30 mouse cellular contexts compared by ENCODE assay signal in genomic region chr11:83533192-83533591, GRCm38 (mm10). TPM values are rescaled to one million over a fixed set of nuclear protein-coding genes. Genes with fewer than 3 reads are reported as not detected.
"Had no signal": no experiment of that assay in that cellular context is flagged by ENCODE, and none has a peak within 500 bp of the region (broad histone marks: within the 10 kb centered on the region; RNA-seq: fewer than 3 reads in every experiment).

No protein-coding gene starts in this region.

- H3K27ac ChIP-seq: kidney, embryonic 15.5 days; left cerebral cortex, adult 2 months; limb, embryonic 12.5 days; limb, embryonic 15.5 days; liver, embryonic 13.5 days; midbrain, embryonic 10.5 days; midbrain, embryonic 13.5 days; neural tube, embryonic 12.5 days; neural tube, embryonic 15.5 days had no signal

- H3K27me3 ChIP-seq: kidney, embryonic 15.5 days; limb, embryonic 12.5 days; limb, embryonic 15.5 days; liver, embryonic 13.5 days; midbrain, embryonic 13.5 days; neural tube, embryonic 12.5 days; neural tube, embryonic 15.5 days had no signal

- H3K36me3 ChIP-seq: kidney, embryonic 15.5 days; limb, embryonic 12.5 days; limb, embryonic 15.5 days; liver, embryonic 13.5 days; midbrain, embryonic 10.5 days; midbrain, embryonic 13.5 days; neural tube, embryonic 12.5 days; neural tube, embryonic 15.5 days had no signal

- H3K9me3 ChIP-seq: kidney, embryonic 15.5 days; limb, embryonic 12.5 days; limb, embryonic 15.5 days; liver, embryonic 13.5 days; megakaryocyte, embryonic 14.5 days; midbrain, embryonic 10.5 days; midbrain, embryonic 13.5 days; neural tube, embryonic 12.5 days; neural tube, embryonic 15.5 days had no signal

- ATAC-seq: midbrain, embryonic 13.5 days had no signal

- H3K4me2 ChIP-seq: kidney, embryonic 15.5 days; limb, embryonic 12.5 days; limb, embryonic 15.5 days; liver, embryonic 13.5 days; midbrain, embryonic 13.5 days; neural tube, embryonic 12.5 days; neural tube, embryonic 15.5 days had no signal

- H3K4me1 ChIP-seq: midbrain, embryonic 10.5 days; midbrain, embryonic 13.5 days; neural tube, embryonic 12.5 days had no signal

- DNase-seq: kidney, adult 11 months; kidney, adult 8-10 months; kidney, postnatal 10 days; kidney, postnatal 36 days; layer of hippocampus, postnatal 36 days; liver, embryonic 13.5 days; lung, adult 2 months; lung, postnatal 14 days; lung, postnatal 4 days; right cerebral cortex, adult 18-20 months; right cerebral cortex, postnatal 25 days; thymus, adult 18-20 months; thymus, postnatal 36 days had no signal

- H3K9ac ChIP-seq: kidney, embryonic 15.5 days; limb, embryonic 12.5 days; limb, embryonic 15.5 days; liver, embryonic 13.5 days; midbrain, embryonic 13.5 days; neural tube, embryonic 12.5 days; neural tube, embryonic 15.5 days had no signal

- H3K4me3 ChIP-seq: kidney, embryonic 15.5 days; left cerebral cortex, adult 2 months; limb, embryonic 12.5 days; limb, embryonic 15.5 days; liver, embryonic 13.5 days; megakaryocyte, embryonic 14.5 days; midbrain, embryonic 10.5 days; midbrain, embryonic 13.5 days; neural tube, embryonic 12.5 days; neural tube, embryonic 15.5 days had no signal

RNA-seq across cellular contexts. Expression of gene Ccl5, which starts 2.9 kb away (rescaled TPM):
- total RNA-seq: layer of hippocampus, postnatal 10 days; layer of hippocampus, postnatal 36 days; left cerebral cortex, adult 2 months; left cerebral cortex, postnatal 10 days; left cerebral cortex, postnatal 36 days; midbrain, postnatal 0 days had no signal
- polyA plus RNA-seq: kidney, embryonic 15.5 days; limb, embryonic 12.5 days; midbrain, embryonic 10.5 days; midbrain, embryonic 13.5 days; midbrain, postnatal 0 days; neural tube, embryonic 12.5 days; neural tube, embryonic 15.5 days had no signal

RNA-seq across cellular contexts. Expression of gene Heatr9, which starts 11.2 kb away (rescaled TPM):
- total RNA-seq: layer of hippocampus, adult 8-10 months; layer of hippocampus, postnatal 10 days; layer of hippocampus, postnatal 36 days; left cerebral cortex, adult 2 months; left cerebral cortex, postnatal 10 days; left cerebral cortex, postnatal 36 days; midbrain, postnatal 0 days had no signal
- polyA plus RNA-seq: kidney, embryonic 15.5 days; limb, embryonic 12.5 days; limb, embryonic 15.5 days; liver, embryonic 13.5 days; liver, embryonic 16.5 days; lung, embryonic 16.5 days; midbrain, embryonic 10.5 days; midbrain, embryonic 13.5 days; midbrain, postnatal 0 days; neural tube, embryonic 12.5 days; neural tube, embryonic 15.5 days; stomach, embryonic 16.5 days had no signal
